ENCODE assay signal across 21 mouse cellular contexts in the genomic region with DNA sequence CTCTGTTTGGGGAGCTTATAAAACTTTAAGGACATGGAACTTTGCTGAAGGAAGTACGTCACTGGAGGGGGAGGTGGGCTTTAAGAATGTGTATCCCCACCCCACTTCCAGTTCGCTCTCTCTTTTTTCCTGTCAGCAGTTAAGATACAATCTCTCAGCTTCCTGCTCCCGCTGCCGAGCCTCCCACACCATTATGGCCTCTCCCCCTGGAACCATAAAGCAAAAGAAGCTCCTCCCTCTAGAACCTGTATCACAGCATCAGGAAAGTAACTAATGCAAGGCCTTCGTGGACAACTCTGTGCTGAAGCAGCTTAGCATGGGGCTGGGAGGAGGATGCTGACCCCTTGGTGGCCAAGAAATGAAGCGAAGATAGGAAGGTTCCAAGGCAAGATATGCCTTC.
DNase-seq lines count a peak whose midpoint lies in the region; ATAC-seq and TF ChIP-seq lines count a peak whose summit lies in the region.
"Had no signal": no experiment of that assay in that cellular context is flagged by ENCODE, and none has a peak within 500 bp of the region (broad histone marks: within the 10 kb centered on the region; RNA-seq: fewer than 3 reads in every experiment).

No protein-coding gene starts in this region.

- H3K4me3 ChIP-seq in kidney, embryonic 14.5 days (ENCODE audit: low read length), result no peak overlapping the region
- H3K4me3 ChIP-seq in midbrain, embryonic 11.5 days (ENCODE audit: low read depth, low read length), result no peak overlapping the region
- H3K4me3 ChIP-seq in midbrain, postnatal 0 days (ENCODE audit: low read depth, low read length), result no peak overlapping the region
- no peak overlapping the region for H3K4me3 ChIP-seq in liver, embryonic 16.5 days (ENCODE audit: low read depth, low read length)
- no peak overlapping the region for H3K4me3 ChIP-seq in forebrain, embryonic 13.5 days
- H3K4me3 ChIP-seq in midbrain, embryonic 13.5 days (replicated peaks), result no peak overlapping the region
- H3K4me3 ChIP-seq: embryonic facial prominence, embryonic 13.5 days; forebrain, embryonic 12.5 days; gastrocnemius, adult 2 months; heart, embryonic 13.5 days had no signal

- ATAC-seq in kidney, embryonic 14.5 days (ENCODE audit: low FRiP score, low TSS enrichment), result 0 out of 2 replicates have a peak, but pooled peaks have one; percentile 28
- ATAC-seq in midbrain, embryonic 11.5 days (ENCODE audit: low FRiP score), result no peak
- ATAC-seq in midbrain, postnatal 0 days (ENCODE audit: low FRiP score), result no peak
- ATAC-seq in liver, embryonic 16.5 days (ENCODE audit: low read depth), result no peak
- ATAC-seq in forebrain, embryonic 13.5 days, result no peak
- no peak for ATAC-seq in megakaryocyte-erythroid progenitor cell, adult 5-6 weeks (replicated peaks; ENCODE audit: low FRiP score, low TSS enrichment, poor library complexity, severe bottlenecking)
- no peak for ATAC-seq in midbrain, embryonic 13.5 days
- ATAC-seq: CD4-positive, CD25-positive, alpha-beta regulatory T cell, adult 4 months; forebrain, postnatal 0 days had no signal

- no peak for DNase-seq in kidney, adult 11 months
- peak; percentile 21 for DNase-seq in midbrain, embryonic 11.5 days (ENCODE audit: low spot score, missing footprints)
- no peak for DNase-seq in midbrain, postnatal 0 days (ENCODE audit: low spot score)
- DNase-seq: adrenal gland, postnatal 10 days; cerebellum, adult 11-12 months; cerebellum, adult 9-10 months; cerebellum, postnatal 25 days; forebrain, postnatal 0 days; gastrocnemius, adult 2 months; gastrocnemius, postnatal 25 days; heart, postnatal 36 days had no signal

- H3K9me3 ChIP-seq in kidney, embryonic 14.5 days (ENCODE audit: control insufficient read depth, low read length), result no peaks in the 10 kb centered on the region
- H3K9me3 ChIP-seq in midbrain, embryonic 11.5 days (ENCODE audit: control insufficient read depth, low read length), result no peaks in the 10 kb centered on the region
- no peaks in the 10 kb centered on the region for H3K9me3 ChIP-seq in midbrain, postnatal 0 days (ENCODE audit: low read length)
- H3K9me3 ChIP-seq in liver, embryonic 16.5 days (replicated peaks; ENCODE audit: control insufficient read depth, low read length), result no peaks in the 10 kb centered on the region
- H3K9me3 ChIP-seq in forebrain, embryonic 13.5 days (replicated peaks), result no peaks in the 10 kb centered on the region
- no peaks in the 10 kb centered on the region for H3K9me3 ChIP-seq in midbrain, embryonic 13.5 days
- H3K9me3 ChIP-seq: embryonic facial prominence, embryonic 13.5 days; forebrain, embryonic 12.5 days; G1E; heart, embryonic 13.5 days had no signal

- TF ChIP-seq CTCF in midbrain, postnatal 0 days (IDR thresholded peaks at IDR 0.05), result no peak

- no peaks in the 10 kb centered on the region for H3K27me3 ChIP-seq in kidney, embryonic 14.5 days (ENCODE audit: control insufficient read depth, insufficient read depth, low read length)
- H3K27me3 ChIP-seq in midbrain, embryonic 11.5 days (ENCODE audit: control insufficient read depth, insufficient read depth, low read length), result no peaks in the 10 kb centered on the region
- no peaks in the 10 kb centered on the region for H3K27me3 ChIP-seq in midbrain, postnatal 0 days (ENCODE audit: insufficient read depth, low read length)
- H3K27me3 ChIP-seq in liver, embryonic 16.5 days (ENCODE audit: control insufficient read depth, insufficient read depth, low read depth, low read length), result no peaks in the 10 kb centered on the region
- H3K27me3 ChIP-seq in forebrain, embryonic 13.5 days, result no peaks in the 10 kb centered on the region
- no peaks in the 10 kb centered on the region for H3K27me3 ChIP-seq in midbrain, embryonic 13.5 days
- H3K27me3 ChIP-seq: embryonic facial prominence, embryonic 13.5 days; forebrain, embryonic 12.5 days had no signal

- H3K4me1 ChIP-seq in kidney, embryonic 14.5 days (ENCODE audit: control insufficient read depth, insufficient read depth, low read length), result 0 out of 2 replicates have a peak, but pooled peaks cover 4% of the 10 kb centered on the region
- no peaks in the 10 kb centered on the region for H3K4me1 ChIP-seq in midbrain, embryonic 11.5 days (ENCODE audit: control insufficient read depth, insufficient read depth, low read length)
- H3K4me1 ChIP-seq in midbrain, postnatal 0 days (ENCODE audit: insufficient read depth, low read length), result no peaks in the 10 kb centered on the region
- H3K4me1 ChIP-seq in liver, embryonic 16.5 days (ENCODE audit: control insufficient read depth, low read depth, low read length), result peaks cover 26% of the 10 kb centered on the region
- no peaks in the 10 kb centered on the region for H3K4me1 ChIP-seq in forebrain, embryonic 13.5 days
- H3K4me1 ChIP-seq in midbrain, embryonic 13.5 days (replicated peaks), result peaks cover 7% of the 10 kb centered on the region
- H3K4me1 ChIP-seq: forebrain, embryonic 12.5 days; heart, embryonic 13.5 days had no signal

- no peak overlapping the region for H3K4me2 ChIP-seq in kidney, embryonic 14.5 days (replicated peaks; ENCODE audit: low read depth, low read length)
- no peak overlapping the region for H3K4me2 ChIP-seq in midbrain, embryonic 11.5 days
- H3K4me2 ChIP-seq in midbrain, postnatal 0 days (ENCODE audit: low read depth, low read length, poor library complexity, severe bottlenecking), result no peak overlapping the region
- H3K4me2 ChIP-seq in liver, embryonic 16.5 days (ENCODE audit: low read depth, low read length), result no peak overlapping the region
- no peak overlapping the region for H3K4me2 ChIP-seq in forebrain, embryonic 13.5 days
- no peak overlapping the region for H3K4me2 ChIP-seq in midbrain, embryonic 13.5 days (replicated peaks)
- H3K4me2 ChIP-seq: embryonic facial prominence, embryonic 13.5 days; forebrain, embryonic 12.5 days; heart, embryonic 13.5 days had no signal

- no peak overlapping the region for H3K9ac ChIP-seq in kidney, embryonic 14.5 days (ENCODE audit: low read depth, low read length)
- no peak overlapping the region for H3K9ac ChIP-seq in midbrain, embryonic 11.5 days (ENCODE audit: low read length)
- no peak overlapping the region for H3K9ac ChIP-seq in midbrain, postnatal 0 days (replicated peaks; ENCODE audit: low read length, poor library complexity, severe bottlenecking)
- H3K9ac ChIP-seq in liver, embryonic 16.5 days (ENCODE audit: low read depth, low read length), result no peak overlapping the region; the same call in 1 of the 2 replicates
- no peak overlapping the region for H3K9ac ChIP-seq in forebrain, embryonic 13.5 days
- no peak overlapping the region for H3K9ac ChIP-seq in midbrain, embryonic 13.5 days (replicated peaks)
- H3K9ac ChIP-seq: embryonic facial prominence, embryonic 13.5 days; forebrain, embryonic 12.5 days; forebrain, postnatal 0 days; heart, embryonic 13.5 days had no signal

- H3K27ac ChIP-seq in kidney, embryonic 14.5 days (ENCODE audit: low read depth, low read length), result no peak overlapping the region
- H3K27ac ChIP-seq in midbrain, embryonic 11.5 days (ENCODE audit: low read depth, low read length), result no peak overlapping the region
- H3K27ac ChIP-seq in midbrain, postnatal 0 days (ENCODE audit: low read depth, low read length), result no peak overlapping the region
- peak overlapping the region; percentile 54 for H3K27ac ChIP-seq in liver, embryonic 16.5 days (ENCODE audit: low read length)
- no peak overlapping the region for H3K27ac ChIP-seq in forebrain, embryonic 13.5 days
- H3K27ac ChIP-seq in midbrain, embryonic 13.5 days, result no peak overlapping the region
- H3K27ac ChIP-seq: embryonic facial prominence, embryonic 13.5 days; forebrain, embryonic 12.5 days; gastrocnemius, adult 2 months; heart, embryonic 13.5 days had no signal

- no peaks in the 10 kb centered on the region for H3K36me3 ChIP-seq in kidney, embryonic 14.5 days (ENCODE audit: control insufficient read depth, insufficient read depth, low read length)
- no peaks in the 10 kb centered on the region for H3K36me3 ChIP-seq in midbrain, embryonic 11.5 days (ENCODE audit: control insufficient read depth, insufficient read depth, low read length)
- H3K36me3 ChIP-seq in midbrain, postnatal 0 days (ENCODE audit: insufficient read depth, low read length), result no peaks in the 10 kb centered on the region
- H3K36me3 ChIP-seq in liver, embryonic 16.5 days (ENCODE audit: control insufficient read depth, insufficient read depth), result no peaks in the 10 kb centered on the region
- no peaks in the 10 kb centered on the region for H3K36me3 ChIP-seq in forebrain, embryonic 13.5 days (ENCODE audit: poor library complexity, severe bottlenecking)
- H3K36me3 ChIP-seq in midbrain, embryonic 13.5 days, result no peaks in the 10 kb centered on the region
- H3K36me3 ChIP-seq: embryonic facial prominence, embryonic 13.5 days; forebrain, embryonic 12.5 days; G1E; heart, embryonic 13.5 days had no signal

- 39% methylated on average over 6 of the region's 6 CpGs for WGBS in kidney, embryonic 14.5 days
- WGBS in midbrain, embryonic 11.5 days, result 76% methylated on average over 6 of the region's 6 CpGs
- WGBS in midbrain, postnatal 0 days, result 85% methylated on average over 6 of the region's 6 CpGs
- 47% methylated on average over 6 of the region's 6 CpGs for WGBS in liver, embryonic 16.5 days (ENCODE audit: insufficient replicate concordance)
- 82% methylated on average over 6 of the region's 6 CpGs for WGBS in forebrain, embryonic 13.5 days
- 84% methylated on average over 6 of the region's 6 CpGs for WGBS in midbrain, embryonic 13.5 days
